Mouse (Mus musculus) forebrain, postnatal 0 days (tissue): ENCODE data around the gene Cldn19. TPM values are rescaled to one million over a fixed set of nuclear protein-coding genes. Genes with fewer than 3 reads are reported as not detected.

ENCODE experiments used
- ATAC-seq: fragments of 200-750 bp; cut with Nextera tagmentation; 2 replicates; pipeline ENCODE4 v1.8.0; 2017; ENCODE audit warnings: mild to moderate bottlenecking, moderate library complexity
- DNase-seq: peaks from one replicate; pipeline ENCODE4 v3.0.0-alpha.2; 2015
- H3K27ac ChIP-seq: fragments of 300-500 bp; sonication (generic); 2 replicates; pipeline ENCODE4 v1.5.1; 2014; ENCODE audit warnings: low read depth, mild to moderate bottlenecking, antibody characterized with exemption, low read length, moderate library complexity, mixed read lengths
- H3K27me3 ChIP-seq: fragments of 300-500 bp; sonication (generic); 2 replicates; pipeline ENCODE4 v1.6.1; 2014; ENCODE audit warnings: mild to moderate bottlenecking, low read length, mixed read lengths; ENCODE audit not compliant: insufficient read depth
- H3K36me3 ChIP-seq: fragments of 300-500 bp; sonication (generic); 2 replicates; pipeline ENCODE4 v1.6.1; 2014; ENCODE audit warnings: mild to moderate bottlenecking, moderate library complexity; ENCODE audit not compliant: insufficient read depth
- H3K4me1 ChIP-seq: fragments of 300-500 bp; sonication (generic); 2 replicates; pipeline ENCODE4 v1.6.1; 2014; ENCODE audit warnings: antibody characterized with exemption; ENCODE audit not compliant: insufficient read depth
- H3K4me2 ChIP-seq: fragments of 300-500 bp; sonication (generic); 2 replicates; pipeline ENCODE4 v1.6.1; 2014; ENCODE audit warnings: low read depth, mild to moderate bottlenecking, moderate library complexity
- H3K4me3 ChIP-seq: fragments of 300-500 bp; sonication (generic); 2 replicates; pipeline ENCODE4 v1.5.1; 2014; ENCODE audit warnings: low read depth, low read length, mixed read lengths
- H3K9ac ChIP-seq: fragments of 300-500 bp; sonication (generic); 2 replicates; pipeline ENCODE4 v1.6.1; 2014; ENCODE audit warnings: mild to moderate bottlenecking
- H3K9me3 ChIP-seq: fragments of 300-500 bp; sonication (generic); 2 replicates; pipeline ENCODE4 v1.6.1; 2016; ENCODE audit warnings: low read length
- CTCF ChIP-seq: sonication (generic); IDR thresholded peaks from 2 replicates; pipeline ENCODE4 v1.5.1; 2016; ENCODE audit warnings: antibody characterized with exemption, control low read depth, low read depth
- WGBS: fragments of 180-500 bp; shearing (Covaris S2); extraction: QIAGEN DNeasy Blood & Tissue Kit; methylation state at CpG from one replicate; pipeline ENCODE4 v1.1.7; 2014; 5-methylcytosine and 5-hydroxymethylcytosine counted together
- polyA plus RNA-seq: library from polyadenylated mRNA; unstranded; fragments of >200 nt; fragmentation: Nextera tagmentation; extraction: Ambion mirVana; gene quantifications from 2 replicates; pipeline ENCODE4 v1.2.1, GENCODE M21; 2015
- total RNA-seq: library from RNA; depleted of rRNA; stranded (reverse); fragments of >200 nt; gene quantifications from 2 replicates; pipeline ENCODE4 v1.2.3, GENCODE M21; 2014

The Cldn19 gene
- total and polyA plus RNA-seq, 2 experiments from 2014 or later = 0.86 to 1.7 TPM

- no peaks in the 10 kb centered on the region for H3K27me3 ChIP-seq
- H3K36me3 ChIP-seq = peaks cover 29% of the 10 kb centered on the region
- 79% methylated on average over 2 of the region's 2 CpGs for WGBS
- H3K9ac ChIP-seq = no peak overlapping the region
- H3K4me3 ChIP-seq = no peak overlapping the region
- no peak overlapping the region for H3K27ac ChIP-seq
- H3K9me3 ChIP-seq = no peaks in the 10 kb centered on the region
- no peak overlapping the region for H3K4me2 ChIP-seq
- H3K4me1 ChIP-seq = 0 out of 2 replicates have a peak, but pooled peaks cover 3% of the 10 kb centered on the region
- no peak for DNase-seq
- no peak for TF ChIP-seq CTCF
- no peak for ATAC-seq
Measured at GRCm38 (mm10) chr4:119285336-119285735, 30.1 kb downstream of the Cldn19 start.

GRCm38 (mm10) chr4:119291921-119292320, 36.7 kb downstream of the Cldn19 start:
- no peak for TF ChIP-seq CTCF
- Histone ChIP-seq H3K4me1 (peaks cover 20% of the 10 kb centered on the region; the same call in 1 of the 2 replicates), H3K4me3 (peak overlapping the region; percentile 90), H3K36me3 (no peaks in the 10 kb centered on the region; the same call in 1 of the 2 replicates), H3K27ac (no peak overlapping the region), H3K27me3 (no peaks in the 10 kb centered on the region), H3K4me2 (peak overlapping the region; percentile 66), H3K9ac (peak overlapping the region; percentile 83; the same call in 1 of the 2 replicates), H3K9me3 (no peaks in the 10 kb centered on the region)
- DNase-seq (no peak), ATAC-seq (no peak)
- WGBS = 42% methylated on average over 1 of the region's 1 CpGs

GRCm38 (mm10) chr4:119292771-119293573, 37.8 kb downstream of the Cldn19 start:
- WGBS = 1% methylated on average over 24 of the region's 24 CpGs
- H3K36me3 ChIP-seq = no peaks in the 10 kb centered on the region; the same call in 1 of the 2 replicates
- ATAC-seq (peak; percentile 23), DNase-seq (peak; percentile 79)
- H3K4me2 ChIP-seq = peak overlapping the region; percentile 66
- no peak for TF ChIP-seq CTCF
- H3K4me3 ChIP-seq = peak overlapping the region; percentile 90
- no peaks in the 10 kb centered on the region for H3K27me3 ChIP-seq
- H3K9me3 ChIP-seq = no peaks in the 10 kb centered on the region
- peaks cover 20% of the 10 kb centered on the region; the same call in 1 of the 2 replicates for H3K4me1 ChIP-seq
- H3K27ac ChIP-seq = peak overlapping the region; percentile 95
- H3K9ac ChIP-seq = peak overlapping the region; percentile 83

GRCm38 (mm10) chr4:119293574-119294258, 38.5 kb downstream of the Cldn19 start:
- peak; percentile 47 for DNase-seq
- 3% methylated on average over 66 of the region's 80 CpGs for WGBS
- Histone ChIP-seq H3K4me2 (peak overlapping the region; percentile 66), H3K9ac (peak overlapping the region; percentile 83), H3K36me3 (no peaks in the 10 kb centered on the region; the same call in 1 of the 2 replicates), H3K4me1 (peaks cover 20% of the 10 kb centered on the region; the same call in 1 of the 2 replicates), H3K9me3 (no peaks in the 10 kb centered on the region), H3K4me3 (peak overlapping the region; percentile 90), H3K27ac (peak overlapping the region; percentile 95), H3K27me3 (no peaks in the 10 kb centered on the region)
- ATAC-seq = peak; percentile 10; the same call in 1 of the 2 replicates
- no peak for TF ChIP-seq CTCF

- Histone ChIP-seq H3K27ac (peak within 1 kb of the TSS; percentile 95), H3K4me3 (peak within 1 kb of the TSS; percentile 90), H3K9me3 (no peaks in the 10 kb centered on the region), H3K4me2 (peak within 1 kb of the TSS; percentile 66), H3K36me3 (no peaks in the 10 kb centered on the region; the same call in 1 of the 2 replicates), H3K9ac (peak within 1 kb of the TSS; percentile 83), H3K4me1 (peaks cover 20% of the 10 kb centered on the region; the same call in 1 of the 2 replicates), H3K27me3 (no peaks in the 10 kb centered on the region)
- DNase-seq (peak; percentile 100), ATAC-seq (peak; percentile 98)
- 3% methylated on average over 61 of the region's 61 CpGs for WGBS
- no peak for TF ChIP-seq CTCF
Measured at GRCm38 (mm10) chr4:119294415-119295133, 39.4 kb downstream of the Cldn19 start, which contains the start of gene Ybx1. Ybx1 (minus strand) TSS chr4:119294604.

GRCm38 (mm10) chr4:119295134-119295453, 39.9 kb downstream of the Cldn19 start:
- no peaks in the 10 kb centered on the region for H3K9me3 ChIP-seq
- no peak for TF ChIP-seq CTCF
- DNase-seq = no peak
- H3K4me2 ChIP-seq = peak overlapping the region; percentile 59
- WGBS = 4% methylated on average over 6 of the region's 6 CpGs
- peak overlapping the region; percentile 90 for H3K4me3 ChIP-seq
- no peaks in the 10 kb centered on the region for H3K27me3 ChIP-seq
- H3K4me1 ChIP-seq = peaks cover 19% of the 10 kb centered on the region; the same call in 1 of the 2 replicates
- H3K36me3 ChIP-seq = no peaks in the 10 kb centered on the region; the same call in 1 of the 2 replicates
- peak overlapping the region; percentile 73 for H3K9ac ChIP-seq
- no peak for ATAC-seq
- H3K27ac ChIP-seq = peak overlapping the region; percentile 95
